Mouse (Mus musculus) WW6 (cell line): ENCODE measurements around the gene 4921524J17Rik.

Source experiments
- DNase-seq: peaks from one replicate; pipeline ENCODE4 v3.0.0-alpha.2; 2013; ENCODE audit warnings: low read depth, low spot score

The 4921524J17Rik gene

GRCm38 (mm10) chr8:85444092-85444491 is 11.5 kb upstream of the 4921524J17Rik start:
- no peak for DNase-seq

GRCm38 (mm10) chr8:85441564-85441963 is 8.9 kb upstream of the 4921524J17Rik start:
- DNase-seq = peak; percentile 81

- DNase-seq = no peak
These were observed 3.1 kb upstream of the 4921524J17Rik start for GRCm38 (mm10) chr8:85435736-85436135.

GRCm38 (mm10) chr8:85434817-85435216 is 2.2 kb upstream of the 4921524J17Rik start:
- DNase-seq = no peak

GRCm38 (mm10) chr8:85433017-85433393 is 372 bp upstream of the 4921524J17Rik start:
- no peak for DNase-seq

GRCm38 (mm10) chr8:85431281-85432167 is 1.1 kb downstream of the 4921524J17Rik start:
- DNase-seq = no peak

GRCm38 (mm10) chr8:85430801-85431200 is 1.8 kb downstream of the 4921524J17Rik start:
- DNase-seq = no peak

- no peak for DNase-seq
These were observed 3.4 kb downstream of the 4921524J17Rik start for GRCm38 (mm10) chr8:85429219-85429618.

GRCm38 (mm10) chr8:85427026-85427425 is 5.6 kb downstream of the 4921524J17Rik start:
- DNase-seq = no peak

- no peak for DNase-seq
These were observed 11.3 kb downstream of the 4921524J17Rik start for GRCm38 (mm10) chr8:85421329-85421728.

- no peak for DNase-seq
These were observed 24.1 kb downstream of the 4921524J17Rik start for GRCm38 (mm10) chr8:85408526-85408925.

GRCm38 (mm10) chr8:85408053-85408505 is 24.6 kb downstream of the 4921524J17Rik start:
- no peak for DNase-seq

GRCm38 (mm10) chr8:85405961-85406360 is 26.7 kb downstream of the 4921524J17Rik start:
- no peak for DNase-seq

GRCm38 (mm10) chr8:85405418-85405817 is 27.2 kb downstream of the 4921524J17Rik start:
- DNase-seq = no peak

- DNase-seq = no peak
These were observed 34.1 kb downstream of the 4921524J17Rik start for GRCm38 (mm10) chr8:85398548-85398947.

GRCm38 (mm10) chr8:85397508-85397907 is 35.1 kb downstream of the 4921524J17Rik start:
- peak; percentile 31 for DNase-seq

- no peak for DNase-seq
These were observed 36.1 kb downstream of the 4921524J17Rik start for GRCm38 (mm10) chr8:85396432-85397079.

- DNase-seq = no peak
These were observed 36.8 kb downstream of the 4921524J17Rik start for GRCm38 (mm10) chr8:85395681-85396431.

- DNase-seq = no peak
These were observed 37.6 kb downstream of the 4921524J17Rik start for GRCm38 (mm10) chr8:85395017-85395416.

GRCm38 (mm10) chr8:85393199-85393598 is 39.4 kb downstream of the 4921524J17Rik start:
- no peak for DNase-seq

- DNase-seq = no peak
These were observed 41.2 kb downstream of the 4921524J17Rik start for GRCm38 (mm10) chr8:85391438-85391837.

GRCm38 (mm10) chr8:85386205-85386604 is 46.4 kb downstream of the 4921524J17Rik start, which contains the start of gene Mylk3:
Gene Mylk3, minus strand, starts transcription at chr8:85386345.
- no peak for DNase-seq
